Mouse (Mus musculus) midbrain, embryonic 11.5 days (tissue): ENCODE data around the gene Zfp663. TPM values are rescaled to one million over a fixed set of nuclear protein-coding genes. Genes with fewer than 3 reads are reported as not detected.

Experiments
- ATAC-seq: fragments of 200-750 bp; cut with Nextera tagmentation; 2 replicates; pipeline ENCODE4 v1.8.0; 2017; ENCODE audit warnings: moderate TSS enrichment, moderate library complexity; ENCODE audit not compliant: low FRiP score
- DNase-seq: peaks from one replicate; pipeline ENCODE4 v3.0.0; 2015; ENCODE audit warnings: low spot score; ENCODE audit errors: missing footprints
- H3K27ac ChIP-seq: fragments of 300-500 bp; sonication (generic); 2 replicates; pipeline ENCODE4 v1.5.1; 2014; ENCODE audit warnings: low read depth, low read length
- H3K27me3 ChIP-seq: fragments of 300-500 bp; sonication (generic); 2 replicates; pipeline ENCODE4 v1.6.1; 2014; ENCODE audit warnings: mild to moderate bottlenecking, low read length, moderate library complexity, mixed read lengths; ENCODE audit not compliant: control insufficient read depth, insufficient read depth
- H3K36me3 ChIP-seq: fragments of 300-500 bp; sonication (generic); 2 replicates; pipeline ENCODE4 v1.6.1; 2014; ENCODE audit warnings: mild to moderate bottlenecking, low read length, moderate library complexity, mixed read lengths; ENCODE audit not compliant: control insufficient read depth, insufficient read depth
- H3K4me1 ChIP-seq: fragments of 300-500 bp; sonication (generic); 2 replicates; pipeline ENCODE4 v1.6.1; 2014; ENCODE audit warnings: low read length; ENCODE audit not compliant: control insufficient read depth, insufficient read depth
- H3K4me2 ChIP-seq: fragments of 300-500 bp; sonication (generic); 2 replicates; pipeline ENCODE4 v1.6.1; 2014; ENCODE audit warnings: mild to moderate bottlenecking, moderate library complexity
- H3K4me3 ChIP-seq: fragments of 300-500 bp; sonication (generic); 2 replicates; pipeline ENCODE4 v1.5.1; 2014; ENCODE audit warnings: low read depth, low read length
- H3K9ac ChIP-seq: fragments of 300-500 bp; sonication (generic); 2 replicates; pipeline ENCODE4 v1.6.1; 2014; ENCODE audit warnings: low read length
- H3K9me3 ChIP-seq: fragments of 300-500 bp; sonication (generic); 2 replicates; pipeline ENCODE4 v1.6.1; 2016; ENCODE audit warnings: low read length; ENCODE audit not compliant: control insufficient read depth
- WGBS: fragments of 180-500 bp; shearing (Covaris S2); extraction: QIAGEN DNeasy Blood & Tissue Kit; methylation state at CpG from one replicate; pipeline ENCODE4 v1.1.7; 2014; 5-methylcytosine and 5-hydroxymethylcytosine counted together
- polyA plus RNA-seq: library from polyadenylated mRNA; unstranded; fragments of >200 nt; fragmentation: Nextera tagmentation; extraction: Ambion mirVana; gene quantifications from 2 replicates; pipeline ENCODE4 v1.2.1, GENCODE M21; 2014

The Zfp663 gene
- polyA plus RNA-seq, 1 experiment from 2014 or later, result 10.1 TPM

- Histone ChIP-seq H3K4me2 (no peak overlapping the region), H3K27me3 (peaks cover 2% of the 10 kb centered on the region; the same call in 1 of the 2 replicates), H3K27ac (no peak overlapping the region), H3K9ac (no peak overlapping the region), H3K4me1 (no peaks in the 10 kb centered on the region), H3K4me3 (no peak overlapping the region), H3K36me3 (no peaks in the 10 kb centered on the region), H3K9me3 (no peaks in the 10 kb centered on the region; the same call in 1 of the 2 replicates)
- WGBS, result 0% methylated on average over 1 of the region's 1 CpGs
- DNase-seq, result peak; percentile 95
- ATAC-seq, result peak; percentile 46; the same call in 1 of the 2 replicates
Observed at GRCm38 (mm10) chr2:165360861-165361260, 7.7 kb downstream of the Zfp663 start.

- H3K4me2 ChIP-seq, result no peak overlapping the region
- WGBS, result 91% methylated on average over 20 of the region's 20 CpGs
Observed at GRCm38 (mm10) chr2:165351828-165352513, 16.6 kb downstream of the Zfp663 start.

GRCm38 (mm10) chr2:165349466-165349865 lies 19.1 kb downstream of the Zfp663 start:
- H3K27ac ChIP-seq, result no peak overlapping the region
- DNase-seq (peak; percentile 85), ATAC-seq (0 out of 2 replicates have a peak, but pooled peaks have one; percentile 44)
- peaks cover 16% of the 10 kb centered on the region for H3K9me3 ChIP-seq
- H3K4me2 ChIP-seq, result no peak overlapping the region
- no peak overlapping the region for H3K4me3 ChIP-seq
- H3K27me3 ChIP-seq, result no peaks in the 10 kb centered on the region
- peaks cover 13% of the 10 kb centered on the region; the same call in 1 of the 2 replicates for H3K36me3 ChIP-seq
- no peak overlapping the region for H3K9ac ChIP-seq
- 36% methylated on average over 8 of the region's 8 CpGs for WGBS
- H3K4me1 ChIP-seq, result no peaks in the 10 kb centered on the region

More at GRCm38 (mm10) chr2:165351828-165352513, 16.6 kb downstream of the Zfp663 start:
- DNase-seq (no peak), ATAC-seq (no peak)
- no peak overlapping the region for H3K27ac ChIP-seq
- H3K4me1 ChIP-seq, result no peaks in the 10 kb centered on the region
- no peak overlapping the region for H3K9ac ChIP-seq
- peaks cover 16% of the 10 kb centered on the region for H3K9me3 ChIP-seq
- H3K27me3 ChIP-seq, result no peaks in the 10 kb centered on the region
- peaks cover 13% of the 10 kb centered on the region; the same call in 1 of the 2 replicates for H3K36me3 ChIP-seq
- no peak overlapping the region for H3K4me3 ChIP-seq

GRCm38 (mm10) chr2:165346180-165346579 lies 22.3 kb downstream of the Zfp663 start:
- Histone ChIP-seq H3K4me1 (no peaks in the 10 kb centered on the region), H3K9ac (no peak overlapping the region), H3K36me3 (no peaks in the 10 kb centered on the region), H3K4me3 (no peak overlapping the region), H3K27me3 (no peaks in the 10 kb centered on the region), H3K4me2 (no peak overlapping the region), H3K9me3 (no peaks in the 10 kb centered on the region), H3K27ac (no peak overlapping the region)
- no peak for DNase-seq
- no peak for ATAC-seq
- WGBS, result 91% methylated on average over 5 of the region's 5 CpGs

- Histone ChIP-seq H3K27ac (no peak overlapping the region), H3K4me3 (no peak overlapping the region), H3K27me3 (peaks cover 5% of the 10 kb centered on the region; the same call in 1 of the 2 replicates), H3K4me1 (no peaks in the 10 kb centered on the region), H3K36me3 (no peaks in the 10 kb centered on the region), H3K9ac (no peak overlapping the region), H3K9me3 (no peaks in the 10 kb centered on the region), H3K4me2 (no peak overlapping the region)
- DNase-seq (peak; percentile 96), ATAC-seq (no peak)
- 14% methylated on average over 3 of the region's 3 CpGs for WGBS
Observed at GRCm38 (mm10) chr2:165337191-165337590, 31.3 kb downstream of the Zfp663 start.

- H3K36me3 ChIP-seq, result no peaks in the 10 kb centered on the region
- no peak overlapping the region for H3K9ac ChIP-seq
- 46% methylated on average over 14 of the region's 14 CpGs for WGBS
- H3K27ac ChIP-seq, result no peak overlapping the region
- H3K9me3 ChIP-seq, result no peaks in the 10 kb centered on the region
- no peak overlapping the region for H3K4me2 ChIP-seq
- H3K4me3 ChIP-seq, result no peak overlapping the region
- ATAC-seq, result no peak
- no peaks in the 10 kb centered on the region; the same call in 1 of the 2 replicates for H3K27me3 ChIP-seq
- no peak for DNase-seq
- H3K4me1 ChIP-seq, result no peaks in the 10 kb centered on the region; the same call in 1 of the 2 replicates
Observed at GRCm38 (mm10) chr2:165332610-165333210, 35.8 kb downstream of the Zfp663 start.

GRCm38 (mm10) chr2:165329703-165330102 lies 38.8 kb downstream of the Zfp663 start:
- no peaks in the 10 kb centered on the region; the same call in 1 of the 2 replicates for H3K27me3 ChIP-seq
- H3K9ac ChIP-seq, result no peak overlapping the region
- H3K27ac ChIP-seq, result no peak overlapping the region
- peaks cover 20% of the 10 kb centered on the region for H3K4me1 ChIP-seq
- DNase-seq, result no peak
- no peak overlapping the region for H3K4me3 ChIP-seq
- 61% methylated on average over 3 of the region's 3 CpGs for WGBS
- no peaks in the 10 kb centered on the region for H3K9me3 ChIP-seq
- H3K36me3 ChIP-seq, result no peaks in the 10 kb centered on the region
- H3K4me2 ChIP-seq, result no peak overlapping the region
- ATAC-seq, result no peak

- no peaks in the 10 kb centered on the region for H3K9me3 ChIP-seq
- no peak for ATAC-seq
- no peak for DNase-seq
- H3K27me3 ChIP-seq, result no peaks in the 10 kb centered on the region; the same call in 1 of the 2 replicates
- H3K27ac ChIP-seq, result no peak overlapping the region
- H3K36me3 ChIP-seq, result no peaks in the 10 kb centered on the region
- no peak overlapping the region for H3K4me3 ChIP-seq
- peaks cover 29% of the 10 kb centered on the region for H3K4me1 ChIP-seq
- WGBS, result 83% methylated on average over 5 of the region's 5 CpGs
- H3K4me2 ChIP-seq, result no peak overlapping the region
- H3K9ac ChIP-seq, result no peak overlapping the region
Observed at GRCm38 (mm10) chr2:165328746-165329145, 39.8 kb downstream of the Zfp663 start.

- DNase-seq (no peak), ATAC-seq (no peak)
- Histone ChIP-seq H3K36me3 (no peaks in the 10 kb centered on the region), H3K4me2 (peak overlapping the region; percentile 85), H3K4me3 (peak overlapping the region; percentile 87), H3K27ac (no peak overlapping the region), H3K27me3 (no peaks in the 10 kb centered on the region; the same call in 1 of the 2 replicates), H3K9ac (peak overlapping the region; percentile 63; the same call in 1 of the 2 replicates), H3K9me3 (no peaks in the 10 kb centered on the region), H3K4me1 (peaks cover 35% of the 10 kb centered on the region)
- 58% methylated on average over 7 of the region's 7 CpGs for WGBS
Observed at GRCm38 (mm10) chr2:165327386-165327785, 41.1 kb downstream of the Zfp663 start.
